Mouse (Mus musculus): ENCODE data around the gene Phldb2.

DNA sequence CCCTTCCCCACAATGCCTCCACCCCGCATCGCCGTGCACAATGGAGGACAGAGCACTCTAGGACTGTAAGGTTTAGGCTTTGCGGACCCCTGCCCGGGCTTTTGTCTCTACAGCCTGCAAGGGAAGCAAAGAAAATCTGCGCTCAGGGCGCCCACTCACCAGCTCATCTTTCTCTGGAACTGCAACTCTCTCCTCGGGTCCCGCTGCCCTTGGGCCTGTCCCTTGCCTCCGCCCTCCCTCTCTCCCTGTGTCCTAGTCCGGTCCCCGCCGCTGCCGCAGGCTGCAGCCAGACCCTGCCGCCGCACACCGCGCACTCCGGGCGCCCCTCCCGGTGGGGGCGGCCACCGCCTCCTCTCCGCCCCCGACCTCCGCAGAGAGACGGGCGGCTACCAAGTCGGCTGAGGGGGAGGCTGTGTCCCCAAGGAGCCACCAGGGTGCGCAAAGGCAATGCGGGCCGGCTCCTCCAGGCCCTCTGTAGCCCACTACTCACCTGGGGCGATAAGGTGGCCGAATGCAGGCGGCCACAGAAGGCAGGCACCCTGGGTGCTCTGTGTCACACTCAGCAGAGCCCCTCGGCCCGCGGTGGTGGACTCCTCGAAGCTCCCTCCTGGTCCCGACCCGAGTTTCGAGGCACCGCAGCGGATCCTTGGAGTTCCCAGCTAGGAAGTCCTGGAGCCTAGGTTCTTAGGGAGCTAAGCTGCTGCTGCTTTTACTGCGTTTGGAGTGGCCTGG lies 109.2 kb downstream of the Phldb2 start:
- TF ChIP-seq POLR2A (IDR thresholded peaks at IDR 0.05; ENCODE audit: control insufficient read depth, extremely low read depth, insufficient read depth, low read length, poor library complexity) (no peak), CTCF (IDR thresholded peaks at IDR 0.05; ENCODE audit: borderline replicate concordance, control insufficient read depth, extremely low read depth, insufficient read depth, low read length, poor library complexity) (peak; percentile 60; the same call in 1 of the 2 replicates)

All from thymus, adult 2 months (tissue).